Mouse (Mus musculus) stomach, postnatal 0 days (tissue): Measurements from ENCODE around the gene Krtap4-6.

Experiments
- CTCF ChIP-seq: IDR thresholded peaks from 2 replicates; pipeline ENCODE4 v1.5.1; 2016; ENCODE audit warnings: antibody characterized with exemption, low read depth, mild to moderate bottlenecking, moderate library complexity
- EP300 ChIP-seq: optimal IDR thresholded peaks from 2 replicates; pipeline ENCODE3; 2016; ENCODE audit warnings: antibody characterized with exemption

GRCm38 (mm10) chr11:99657051-99657450, 8.7 kb downstream of the Krtap4-6 start:
- TF ChIP-seq CTCF = no peak
- no peak for TF ChIP-seq EP300
